Mouse (Mus musculus): ENCODE data around the gene Mmp9. TPM values are rescaled to one million over a fixed set of nuclear protein-coding genes. Genes with fewer than 3 reads are reported as not detected.
A peak's percentile ranks its signal among the peaks of the same experiment; 100 is the strongest.

The Mmp9 gene
- polyA plus RNA-seq, 1 experiment, result 29.1 TPM

DNA sequence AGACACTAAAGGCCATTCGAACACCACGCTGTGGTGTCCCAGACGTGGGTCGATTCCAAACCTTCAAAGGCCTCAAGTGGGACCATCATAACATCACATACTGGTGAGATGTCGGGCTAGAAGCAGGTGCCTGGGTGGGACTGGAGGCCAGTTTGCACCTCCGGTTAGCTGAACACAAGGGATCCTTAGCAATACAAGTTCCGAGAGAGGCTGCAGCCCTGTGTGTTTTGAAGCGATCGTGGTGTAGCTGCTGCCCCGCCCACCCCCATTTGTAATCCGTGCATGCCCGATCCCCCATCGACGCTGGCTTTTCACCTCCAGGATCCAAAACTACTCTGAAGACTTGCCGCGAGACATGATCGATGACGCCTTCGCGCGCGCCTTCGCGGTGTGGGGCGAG lies 8.4 kb downstream of the Mmp9 start:
- TF ChIP-seq CTCF (IDR thresholded peaks at IDR 0.05; ENCODE audit: borderline replicate concordance, control insufficient read depth, extremely low read depth, insufficient read depth, low read length, poor library complexity) (no peak), POLR2A (IDR thresholded peaks at IDR 0.05; ENCODE audit: control insufficient read depth, extremely low read depth, insufficient read depth, low read length, poor library complexity) (no peak)
- WGBS, result 11% methylated on average over 25 of the region's 25 CpGs
- peaks cover 13% of the 10 kb centered on the region; the same call in 1 of the 2 replicates for H3K27me3 ChIP-seq (ENCODE audit: control insufficient read depth, insufficient read depth, low read length)

DNA sequence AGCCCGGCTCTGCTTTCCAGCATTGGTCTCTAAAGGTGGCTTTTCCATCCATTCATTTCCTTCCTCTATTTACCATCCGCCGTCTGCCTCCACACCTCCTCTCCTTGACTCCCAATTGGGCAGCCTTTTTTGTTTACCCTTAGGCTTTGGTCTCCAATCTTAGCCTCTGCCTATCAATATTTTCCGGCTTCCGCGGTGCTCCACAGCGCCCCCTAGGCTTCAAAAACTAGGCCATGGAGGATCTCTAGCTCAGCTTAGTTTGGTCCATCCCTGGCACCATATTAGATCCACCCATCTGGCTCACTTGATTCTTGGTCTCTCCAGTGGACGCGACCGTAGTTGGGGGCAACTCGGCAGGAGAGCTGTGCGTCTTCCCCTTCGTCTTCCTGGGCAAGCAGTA lies 9.9 kb downstream of the Mmp9 start:
- no peak for DNase-seq
- whole genome bisulfite sequencing, result 30% methylated on average over 13 of the region's 13 CpGs
- Histone ChIP-seq H3K4me1 (replicated peaks; ENCODE audit: control insufficient read depth, insufficient read depth, low read length) (peaks cover 14% of the 10 kb centered on the region), H3K27ac (ENCODE audit: control insufficient read depth, insufficient read depth, low read length) (no peak overlapping the region), H3K36me3 (ENCODE audit: control insufficient read depth, insufficient read depth, low read length) (no peaks in the 10 kb centered on the region), H3K27me3 (ENCODE audit: control insufficient read depth, insufficient read depth, low read length) (peaks cover 13% of the 10 kb centered on the region; the same call in 1 of the 2 replicates), H3K4me3 (ENCODE audit: control insufficient read depth, insufficient read depth, low read length) (no peak overlapping the region)
- TF ChIP-seq CTCF (IDR thresholded peaks at IDR 0.05; ENCODE audit: borderline replicate concordance, control insufficient read depth, extremely low read depth, insufficient read depth, low read length, poor library complexity) (no peak; the same call in 1 of the 2 replicates), POLR2A (IDR thresholded peaks at IDR 0.05; ENCODE audit: control insufficient read depth, extremely low read depth, insufficient read depth, low read length, poor library complexity) (no peak)

More for the DNA sequence above, 8.4 kb downstream of the Mmp9 start:
- H3K27ac ChIP-seq (ENCODE audit: control insufficient read depth, insufficient read depth, low read length), result no peak overlapping the region
- peaks cover 14% of the 10 kb centered on the region for H3K4me1 ChIP-seq (replicated peaks; ENCODE audit: control insufficient read depth, insufficient read depth, low read length)
- no peak for DNase-seq
- no peak overlapping the region for H3K4me3 ChIP-seq (ENCODE audit: control insufficient read depth, insufficient read depth, low read length)
- H3K36me3 ChIP-seq (ENCODE audit: control insufficient read depth, insufficient read depth, low read length), result no peaks in the 10 kb centered on the region

DNA sequence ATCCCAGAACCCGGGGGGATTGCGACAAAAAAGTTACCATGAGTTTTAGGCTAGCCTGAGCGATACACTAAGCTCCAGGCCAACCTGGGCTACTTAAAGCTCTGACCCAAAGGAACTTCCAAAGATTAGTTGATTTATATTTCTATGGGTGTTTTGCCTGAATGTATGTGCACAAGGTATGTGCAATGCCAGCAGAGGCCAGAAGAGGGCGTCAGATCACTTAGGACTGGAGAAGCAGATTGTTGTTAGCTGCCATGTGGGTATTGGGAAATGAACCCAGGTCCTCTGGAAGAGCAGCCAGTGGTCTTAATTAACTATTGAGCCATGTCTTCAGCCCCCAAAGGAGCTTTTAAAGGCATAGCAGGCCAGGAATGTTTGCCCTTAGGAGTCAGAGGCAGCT lies 11.2 kb downstream of the Mmp9 start:
- TF ChIP-seq POLR2A (IDR thresholded peaks at IDR 0.05; ENCODE audit: control insufficient read depth, extremely low read depth, insufficient read depth, low read length, poor library complexity) (no peak), CTCF (IDR thresholded peaks at IDR 0.05; ENCODE audit: borderline replicate concordance, control insufficient read depth, extremely low read depth, insufficient read depth, low read length, poor library complexity) (no peak)
- 89% methylated on average over 4 of the region's 4 CpGs for WGBS
- peaks cover 14% of the 10 kb centered on the region for H3K4me1 ChIP-seq (replicated peaks; ENCODE audit: control insufficient read depth, insufficient read depth, low read length)

DNA sequence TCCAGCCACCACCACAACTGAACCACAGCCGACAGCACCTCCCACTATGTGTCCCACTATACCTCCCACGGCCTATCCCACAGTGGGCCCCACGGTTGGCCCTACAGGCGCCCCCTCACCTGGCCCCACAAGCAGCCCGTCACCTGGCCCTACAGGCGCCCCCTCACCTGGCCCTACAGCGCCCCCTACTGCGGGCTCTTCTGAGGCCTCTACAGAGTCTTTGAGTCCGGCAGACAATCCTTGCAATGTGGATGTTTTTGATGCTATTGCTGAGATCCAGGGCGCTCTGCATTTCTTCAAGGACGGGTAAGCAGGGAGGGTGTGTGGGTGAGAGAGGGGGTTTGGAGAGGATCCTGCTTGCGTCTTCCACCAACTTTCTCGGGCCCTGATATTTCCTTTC lies 11.9 kb downstream of the Mmp9 start:
- Histone ChIP-seq H3K27ac (ENCODE audit: control insufficient read depth, insufficient read depth, low read length) (no peak overlapping the region), H3K4me1 (replicated peaks; ENCODE audit: control insufficient read depth, insufficient read depth, low read length) (peaks cover 13% of the 10 kb centered on the region), H3K27me3 (ENCODE audit: control insufficient read depth, insufficient read depth, low read length) (peaks cover 13% of the 10 kb centered on the region; the same call in 1 of the 2 replicates), H3K36me3 (ENCODE audit: control insufficient read depth, insufficient read depth, low read length) (no peaks in the 10 kb centered on the region), H3K4me3 (ENCODE audit: control insufficient read depth, insufficient read depth, low read length) (no peak overlapping the region)
- WGBS, result 30% methylated on average over 13 of the region's 13 CpGs
- DNase-seq, result no peak
- TF ChIP-seq POLR2A (IDR thresholded peaks at IDR 0.05; ENCODE audit: control insufficient read depth, extremely low read depth, insufficient read depth, low read length, poor library complexity) (no peak), CTCF (IDR thresholded peaks at IDR 0.05; ENCODE audit: borderline replicate concordance, control insufficient read depth, extremely low read depth, insufficient read depth, low read length, poor library complexity) (no peak)

More for the DNA sequence above, 11.2 kb downstream of the Mmp9 start:
- no peak for DNase-seq
- no peak overlapping the region for H3K27ac ChIP-seq (ENCODE audit: control insufficient read depth, insufficient read depth, low read length)
- H3K4me3 ChIP-seq (ENCODE audit: control insufficient read depth, insufficient read depth, low read length), result no peak overlapping the region
- peaks cover 13% of the 10 kb centered on the region; the same call in 1 of the 2 replicates for H3K27me3 ChIP-seq (ENCODE audit: control insufficient read depth, insufficient read depth, low read length)
- H3K36me3 ChIP-seq (ENCODE audit: control insufficient read depth, insufficient read depth, low read length), result no peaks in the 10 kb centered on the region

DNA sequence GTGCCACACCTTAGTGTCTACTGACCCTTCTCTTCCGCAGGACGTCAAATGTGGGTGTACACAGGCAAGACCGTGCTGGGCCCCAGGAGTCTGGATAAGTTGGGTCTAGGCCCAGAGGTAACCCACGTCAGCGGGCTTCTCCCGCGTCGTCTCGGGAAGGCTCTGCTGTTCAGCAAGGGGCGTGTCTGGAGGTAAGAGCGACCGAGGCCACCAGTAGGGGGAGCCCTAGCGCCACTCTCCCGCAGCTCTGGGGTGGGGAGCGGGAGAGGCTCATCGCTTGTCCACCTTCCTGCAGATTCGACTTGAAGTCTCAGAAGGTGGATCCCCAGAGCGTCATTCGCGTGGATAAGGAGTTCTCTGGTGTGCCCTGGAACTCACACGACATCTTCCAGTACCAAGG lies 12.6 kb downstream of the Mmp9 start:
- H3K4me3 ChIP-seq (ENCODE audit: control insufficient read depth, insufficient read depth, low read length), result no peak overlapping the region
- whole genome bisulfite sequencing, result 3% methylated on average over 21 of the region's 21 CpGs
- no peak overlapping the region for H3K27ac ChIP-seq (ENCODE audit: control insufficient read depth, insufficient read depth, low read length)
- peak; percentile 80 for DNase-seq
- H3K4me1 ChIP-seq (replicated peaks; ENCODE audit: control insufficient read depth, insufficient read depth, low read length), result peaks cover 7% of the 10 kb centered on the region
- peaks cover 9% of the 10 kb centered on the region; the same call in 1 of the 2 replicates for H3K27me3 ChIP-seq (ENCODE audit: control insufficient read depth, insufficient read depth, low read length)
- peak; percentile 93 for TF ChIP-seq CTCF (IDR thresholded peaks at IDR 0.05; ENCODE audit: borderline replicate concordance, control insufficient read depth, extremely low read depth, insufficient read depth, low read length, poor library complexity)
- TF ChIP-seq POLR2A (IDR thresholded peaks at IDR 0.05; ENCODE audit: control insufficient read depth, extremely low read depth, insufficient read depth, low read length, poor library complexity), result no peak
- no peaks in the 10 kb centered on the region for H3K36me3 ChIP-seq (ENCODE audit: control insufficient read depth, insufficient read depth, low read length)

DNA sequence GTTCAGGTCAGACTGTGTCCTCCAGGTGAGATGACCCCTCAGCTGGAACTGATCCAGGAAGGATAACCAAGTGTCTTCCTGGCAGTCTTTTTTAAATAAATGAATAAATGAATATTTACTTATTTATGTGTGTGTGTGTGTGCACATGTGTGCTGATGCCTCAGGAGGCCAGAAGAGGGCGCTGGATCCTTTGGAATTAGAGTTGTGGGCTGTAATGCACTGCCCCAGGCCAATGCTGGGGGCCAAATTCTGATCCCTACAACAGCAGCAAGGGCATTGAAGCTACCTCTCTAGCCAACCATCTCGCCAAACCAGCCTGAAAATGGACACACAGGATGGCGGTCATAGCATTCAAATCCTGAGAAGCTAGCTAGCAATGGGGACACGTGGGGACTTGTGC lies 15.1 kb downstream of the Mmp9 start:
- no peaks in the 10 kb centered on the region for H3K36me3 ChIP-seq (ENCODE audit: control insufficient read depth, insufficient read depth, low read length)
- TF ChIP-seq CTCF (IDR thresholded peaks at IDR 0.05; ENCODE audit: borderline replicate concordance, control insufficient read depth, extremely low read depth, insufficient read depth, low read length, poor library complexity), result no peak
- no peak for DNase-seq
- no peak overlapping the region for H3K27ac ChIP-seq (ENCODE audit: control insufficient read depth, insufficient read depth, low read length)
- 74% methylated on average over 4 of the region's 4 CpGs for WGBS
- no peak overlapping the region for H3K4me3 ChIP-seq (ENCODE audit: control insufficient read depth, insufficient read depth, low read length)
- H3K27me3 ChIP-seq (ENCODE audit: control insufficient read depth, insufficient read depth, low read length), result peaks cover 3% of the 10 kb centered on the region; the same call in 1 of the 2 replicates
- peaks cover 3% of the 10 kb centered on the region for H3K4me1 ChIP-seq (replicated peaks; ENCODE audit: control insufficient read depth, insufficient read depth, low read length)

DNA sequence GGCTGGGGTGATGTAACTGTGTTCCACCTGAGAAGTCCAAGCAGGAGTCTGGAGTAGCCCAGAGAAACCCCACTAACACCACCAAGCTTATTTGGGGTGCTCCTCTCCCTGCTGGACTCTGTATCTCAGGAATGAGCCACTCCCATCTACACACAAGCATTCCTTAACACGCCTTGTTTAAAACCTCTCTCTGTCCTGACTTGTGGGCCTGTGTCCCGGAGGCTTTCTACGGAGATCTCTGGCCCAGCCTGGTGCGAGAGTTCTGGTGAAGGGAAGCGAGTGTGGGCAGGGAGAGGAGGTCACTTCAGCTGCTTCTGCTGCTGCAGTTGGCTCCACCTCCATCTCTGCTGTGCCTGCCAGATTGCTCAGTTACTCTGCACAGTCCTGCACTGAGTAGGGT lies 15.6 kb downstream of the Mmp9 start:
- Histone ChIP-seq H3K4me1 (replicated peaks; ENCODE audit: control insufficient read depth, insufficient read depth, low read length) (peaks cover 6% of the 10 kb centered on the region), H3K27ac (ENCODE audit: control insufficient read depth, insufficient read depth, low read length) (no peak overlapping the region), H3K4me3 (ENCODE audit: control insufficient read depth, insufficient read depth, low read length) (no peak overlapping the region), H3K36me3 (ENCODE audit: control insufficient read depth, insufficient read depth, low read length) (no peaks in the 10 kb centered on the region), H3K27me3 (ENCODE audit: control insufficient read depth, insufficient read depth, low read length) (peaks cover 2% of the 10 kb centered on the region; the same call in 1 of the 2 replicates)
- TF ChIP-seq POLR2A (IDR thresholded peaks at IDR 0.05; ENCODE audit: control insufficient read depth, extremely low read depth, insufficient read depth, low read length, poor library complexity) (no peak), CTCF (IDR thresholded peaks at IDR 0.05; ENCODE audit: borderline replicate concordance, control insufficient read depth, extremely low read depth, insufficient read depth, low read length, poor library complexity) (no peak)
- 87% methylated on average over 5 of the region's 5 CpGs for WGBS
- DNase-seq, result no peak
